Comparison of ENCODE assay signal across 15 mouse cellular contexts in genomic region chr2:156779036-156779435, GRCm38 (mm10). TPM values are rescaled to one million over a fixed set of nuclear protein-coding genes. Genes with fewer than 3 reads are reported as not detected.
DNase-seq lines count a peak whose midpoint lies in the region; ATAC-seq and TF ChIP-seq lines count a peak whose summit lies in the region.
"Had no signal": no experiment of that assay in that cellular context is flagged by ENCODE, and none has a peak within 500 bp of the region (broad histone marks: within the 10 kb centered on the region; RNA-seq: fewer than 3 reads in every experiment).

No protein-coding gene starts in this region.

- peaks cover 8% of the 10 kb centered on the region; the same call in 1 of the 2 replicates for H3K36me3 ChIP-seq in lung, embryonic 14.5 days (ENCODE audit: insufficient read depth)
- H3K36me3 ChIP-seq in lung, postnatal 0 days (ENCODE audit: insufficient read depth, low read length): no peaks in the 10 kb centered on the region
- H3K36me3 ChIP-seq in limb, embryonic 13.5 days: peaks cover 4% of the 10 kb centered on the region
- H3K36me3 ChIP-seq: neural tube, embryonic 12.5 days had no signal

- intact Hi-C loops in gastrocnemius, adult 2 months (cut with DNase I): loop anchor here (5.0 kb wide), 1 partner anchor 57 kb away; no protein-coding TSS in a partner anchor
- intact Hi-C loops in gastrocnemius, postnatal 36 days (cut with DNase I): no loop called here

- no peaks in the 10 kb centered on the region for H3K9me3 ChIP-seq in lung, embryonic 14.5 days (ENCODE audit: low read depth, low read length)
- H3K9me3 ChIP-seq in lung, postnatal 0 days (ENCODE audit: low read length): no peaks in the 10 kb centered on the region
- H3K9me3 ChIP-seq in limb, embryonic 13.5 days: no peaks in the 10 kb centered on the region
- H3K9me3 ChIP-seq: neural tube, embryonic 12.5 days had no signal

- H3K27ac ChIP-seq in gastrocnemius, adult 2 months: peak overlapping the region; percentile 46; the same call in 1 of the 2 replicates
- no peak overlapping the region for H3K27ac ChIP-seq in lung, embryonic 14.5 days (ENCODE audit: low read depth)
- H3K27ac ChIP-seq in lung, postnatal 0 days (ENCODE audit: low read length): no peak overlapping the region
- H3K27ac ChIP-seq in limb, embryonic 13.5 days: no peak overlapping the region
- H3K27ac ChIP-seq: left cerebral cortex, adult 2 months; neural tube, embryonic 12.5 days had no signal

- 62% methylated on average over 5 of the region's 5 CpGs for WGBS in lung, embryonic 14.5 days
- WGBS in lung, postnatal 0 days: 63% methylated on average over 5 of the region's 5 CpGs
- 81% methylated on average over 5 of the region's 5 CpGs for WGBS in limb, embryonic 13.5 days

- no peak for TF ChIP-seq EP300 in lung, postnatal 0 days (IDR thresholded peaks at IDR 0.05)

- peak overlapping the region; percentile 54 for H3K4me2 ChIP-seq in lung, embryonic 14.5 days
- no peak overlapping the region for H3K4me2 ChIP-seq in lung, postnatal 0 days (replicated peaks; ENCODE audit: low read depth, low read length)
- no peak overlapping the region for H3K4me2 ChIP-seq in limb, embryonic 13.5 days (replicated peaks)
- H3K4me2 ChIP-seq: neural tube, embryonic 12.5 days had no signal

- H3K9ac ChIP-seq in lung, embryonic 14.5 days: no peak overlapping the region
- H3K9ac ChIP-seq in lung, postnatal 0 days (replicated peaks; ENCODE audit: low read depth): no peak overlapping the region
- H3K9ac ChIP-seq in limb, embryonic 13.5 days: 0 out of 2 replicates have a peak overlapping the region, but pooled peaks have one; percentile 31
- H3K9ac ChIP-seq: neural tube, embryonic 12.5 days had no signal

- TF ChIP-seq CTCF in gastrocnemius, adult 2 months (IDR thresholded peaks at IDR 0.05): no peak
- TF ChIP-seq CTCF in lung, embryonic 14.5 days (IDR thresholded peaks at IDR 0.05; ENCODE audit: low read depth): no peak
- TF ChIP-seq CTCF in lung, postnatal 0 days (IDR thresholded peaks at IDR 0.05): no peak

- peak overlapping the region; percentile 32 for H3K4me3 ChIP-seq in gastrocnemius, adult 2 months
- no peak overlapping the region for H3K4me3 ChIP-seq in lung, embryonic 14.5 days (ENCODE audit: low read depth, low read length)
- no peak overlapping the region for H3K4me3 ChIP-seq in lung, postnatal 0 days (ENCODE audit: low read depth, low read length)
- H3K4me3 ChIP-seq in limb, embryonic 13.5 days: no peak overlapping the region
- H3K4me3 ChIP-seq: left cerebral cortex, adult 2 months; neural tube, embryonic 12.5 days had no signal

- peak; percentile 27 for DNase-seq in gastrocnemius, adult 2 months
- no peak for DNase-seq in gastrocnemius, postnatal 36 days
- no peak for DNase-seq in lung, embryonic 14.5 days
- DNase-seq in lung, postnatal 0 days (ENCODE audit: low spot score): no peak
- DNase-seq in adrenal gland, postnatal 10 days: peak; percentile 59
- no peak for DNase-seq in urinary bladder, postnatal 25 days (ENCODE audit: low spot score)
- DNase-seq in yolk sac, embryonic 10.5 days (ENCODE audit: low spot score): no peak
- DNase-seq: cerebellum, adult 8-10 months; right cerebral cortex, postnatal 4 days; thymus, adult 2 months had no signal

- no peaks in the 10 kb centered on the region for H3K27me3 ChIP-seq in lung, embryonic 14.5 days (ENCODE audit: insufficient read depth, low read length)
- no peaks in the 10 kb centered on the region for H3K27me3 ChIP-seq in lung, postnatal 0 days (replicated peaks; ENCODE audit: insufficient read depth, low read length)
- H3K27me3 ChIP-seq in limb, embryonic 13.5 days: no peaks in the 10 kb centered on the region
- H3K27me3 ChIP-seq: neural tube, embryonic 12.5 days; Patski had no signal

- peaks cover 22% of the 10 kb centered on the region for H3K4me1 ChIP-seq in lung, embryonic 14.5 days (ENCODE audit: insufficient read depth)
- H3K4me1 ChIP-seq in lung, postnatal 0 days (ENCODE audit: insufficient read depth, low read depth, low read length): peaks cover 6% of the 10 kb centered on the region; the same call in 1 of the 2 replicates
- H3K4me1 ChIP-seq in limb, embryonic 13.5 days: peaks cover 38% of the 10 kb centered on the region

- no peak for ATAC-seq in lung, embryonic 14.5 days (ENCODE audit: insufficient read depth)
- no peak for ATAC-seq in lung, postnatal 0 days
- no peak for ATAC-seq in limb, embryonic 13.5 days (ENCODE audit: low FRiP score, low read depth)
- ATAC-seq: CD4-positive, CD25-positive, alpha-beta regulatory T cell, adult 4 months; Patski had no signal

RNA-seq across cellular contexts. Expression of gene Myl9, which starts 3.8 kb away (rescaled TPM):
- 10 to 100 TPM; 41.2 to 50.0 TPM for total RNA-seq in gastrocnemius, adult 2 months (2021)
- total RNA-seq in gastrocnemius, postnatal 36 days (2021): 10 to 100 TPM; 44.2 to 82.8 TPM
- polyA plus RNA-seq in lung, embryonic 14.5 days (2014; fragmentation: Nextera tagmentation; extraction: Ambion mirVana): 397 and 446 TPM in 2 replicates
- 222 and 240 TPM in 2 replicates for polyA plus RNA-seq in lung, postnatal 0 days (2015; fragmentation: Nextera tagmentation; extraction: Ambion mirVana)
- 10 to 100 TPM; 67.9 to 90.2 TPM for total RNA-seq in adrenal gland, postnatal 10 days (2021)
- 201 and 204 TPM in 2 replicates for polyA plus RNA-seq in limb, embryonic 13.5 days (2015; fragmentation: Nextera tagmentation; extraction: Ambion mirVana)
- polyA plus RNA-seq: CD4-positive, CD25-positive, alpha-beta regulatory T cell, adult 4 months had no signal

Comparison
In these comparisons a context has a peak if more than half of its experiments do, and no peak if none do; other contexts are left out.
1. DNase-seq: peak in gastrocnemius, adult 2 months (single experiment) and adrenal gland, postnatal 10 days (single experiment); none in gastrocnemius, postnatal 36 days (0 of 2), lung, embryonic 14.5 days (single experiment), lung, postnatal 0 days (single experiment), urinary bladder, postnatal 25 days (single experiment) and yolk sac, embryonic 10.5 days (single experiment).